Mouse (Mus musculus) kidney, adult 2 months (tissue): ENCODE data around the gene Dus3l. TPM values are rescaled to one million over a fixed set of nuclear protein-coding genes. Genes with fewer than 3 reads are reported as not detected.
A peak's percentile ranks its signal among the peaks of the same experiment; 100 is the strongest.

Source experiments
- DNase-seq: peaks from one replicate; pipeline ENCODE4 v3.0.0; 2021
- H3K27ac ChIP-seq: fragments of 200-500 bp; 2 replicates; pipeline ENCODE4 v1.5.1; 2012; ENCODE audit warnings: low read depth, low read length, control low read depth, inconsistent platforms; ENCODE audit not compliant: insufficient read depth
- H3K27me3 ChIP-seq: fragments of 200-500 bp; replicated peaks from 2 replicates; pipeline ENCODE4 v1.6.1; 2012; ENCODE audit warnings: mild to moderate bottlenecking, moderate library complexity, low read length, inconsistent platforms; ENCODE audit not compliant: control insufficient read depth, insufficient read depth
- H3K36me3 ChIP-seq: fragments of 200-500 bp; 2 replicates; pipeline ENCODE4 v1.6.1; 2012; ENCODE audit warnings: mild to moderate bottlenecking, moderate library complexity, low read length, inconsistent platforms; ENCODE audit not compliant: control insufficient read depth, insufficient read depth
- H3K4me1 ChIP-seq: fragments of 200-500 bp; 2 replicates; pipeline ENCODE4 v1.6.1; 2011; ENCODE audit warnings: low read length; ENCODE audit not compliant: control insufficient read depth, insufficient read depth
- H3K4me3 ChIP-seq: fragments of 200-500 bp; 2 replicates; pipeline ENCODE4 v1.5.1; 2011; ENCODE audit warnings: mild to moderate bottlenecking, low read depth, low read length, control low read depth; ENCODE audit not compliant: insufficient read depth
- CTCF ChIP-seq: fragments of 200-500 bp; conservative IDR thresholded peaks from 2 replicates; pipeline ENCODE4 v1.5.1; 2011; ENCODE audit warnings: low read depth, mild to moderate bottlenecking, control low read depth, low read length, moderate library complexity, mixed read lengths; ENCODE audit not compliant: insufficient read depth, insufficient read length
- POLR2A ChIP-seq: fragments of 200-500 bp; IDR thresholded peaks from one replicate; pipeline ENCODE4 v1.6.1; 2011; ENCODE audit warnings: low read depth, low read length, control low read depth
- WGBS: fragments of 180-500 bp; shearing (Covaris S2); methylation state at CpG from one replicate; pipeline ENCODE4 v1.1.7; 2018; 5-methylcytosine and 5-hydroxymethylcytosine counted together
- polyA plus RNA-seq: library from polyadenylated mRNA; depleted of rRNA; stranded (reverse); fragments of >200 nt; gene quantifications from 2 replicates; pipeline ENCODE4 v1.2.3, GENCODE M21; 2012; rRNA removed

Dus3l gene
- 43.6 and 55.2 TPM in 2 replicates for polyA plus RNA-seq

- peaks cover 21% of the 10 kb centered on the region; the same call in 1 of the 2 replicates for H3K4me1 ChIP-seq
- 1% methylated on average over 57 of the region's 58 CpGs for WGBS
- H3K27ac ChIP-seq, result peak within 1 kb of the TSS; percentile 99
- H3K36me3 ChIP-seq, result no peaks in the 10 kb centered on the region
- peak; percentile 94 for DNase-seq
- no peak for TF ChIP-seq CTCF
- peak; percentile 51 for TF ChIP-seq POLR2A
- H3K27me3 ChIP-seq, result no peaks in the 10 kb centered on the region
- peak within 1 kb of the TSS; percentile 93 for H3K4me3 ChIP-seq
Measured at GRCm38 (mm10) chr17:56764474-56765354, at the start of gene Dus3l. TSS of gene Dus3l (plus strand) at chr17:56764757.

- Histone ChIP-seq H3K4me1 (peaks cover 7% of the 10 kb centered on the region; the same call in 1 of the 2 replicates), H3K36me3 (no peaks in the 10 kb centered on the region), H3K27ac (no peak overlapping the region), H3K4me3 (no peak overlapping the region), H3K27me3 (no peaks in the 10 kb centered on the region)
- no peak for DNase-seq
- WGBS, result 79% methylated on average over 11 of the region's 11 CpGs
- TF ChIP-seq POLR2A (no peak), CTCF (no peak)
Measured at GRCm38 (mm10) chr17:56715360-56715759, 49.2 kb upstream of the Dus3l start.

GRCm38 (mm10) chr17:56715914-56716654 is 48.5 kb upstream of the Dus3l start:
- H3K27ac ChIP-seq, result 0 out of 2 replicates have a peak overlapping the region, but pooled peaks have one; percentile 6
- H3K4me1 ChIP-seq, result peaks cover 7% of the 10 kb centered on the region; the same call in 1 of the 2 replicates
- H3K27me3 ChIP-seq, result no peaks in the 10 kb centered on the region
- H3K36me3 ChIP-seq, result no peaks in the 10 kb centered on the region
- no peak for TF ChIP-seq POLR2A
- WGBS, result 27% methylated on average over 22 of the region's 22 CpGs
- DNase-seq, result no peak
- H3K4me3 ChIP-seq, result peak overlapping the region; percentile 75

- DNase-seq, result peak; percentile 99
- no peaks in the 10 kb centered on the region for H3K36me3 ChIP-seq
- H3K4me3 ChIP-seq, result peak overlapping the region; percentile 91
- peak overlapping the region; percentile 61 for H3K27ac ChIP-seq
- no peaks in the 10 kb centered on the region for H3K27me3 ChIP-seq
- H3K4me1 ChIP-seq, result peaks cover 7% of the 10 kb centered on the region; the same call in 1 of the 2 replicates
- under 1% methylated on average over 46 of the region's 55 CpGs for WGBS
- TF ChIP-seq POLR2A (peak; percentile 77), CTCF (no peak)
Measured at GRCm38 (mm10) chr17:56716655-56717362, 47.7 kb upstream of the Dus3l start.

GRCm38 (mm10) chr17:56717363-56718058 is 47.0 kb upstream of the Dus3l start, which contains the start of the genes Ndufa11 and Vmac:
TSS of gene Ndufa11 (plus strand) at chr17:56717767.
TSS of gene Vmac (minus strand) at chr17:56718022.
- Histone ChIP-seq H3K4me3 (peak within 1 kb of the TSS; percentile 91), H3K36me3 (no peaks in the 10 kb centered on the region), H3K4me1 (peaks cover 7% of the 10 kb centered on the region; the same call in 1 of the 2 replicates), H3K27ac (peak within 1 kb of the TSS; percentile 95), H3K27me3 (no peaks in the 10 kb centered on the region)
- WGBS, result under 1% methylated on average over 59 of the region's 59 CpGs
- TF ChIP-seq CTCF, result no peak
- peak; percentile 72 for TF ChIP-seq POLR2A
- DNase-seq, result peak; percentile 98

GRCm38 (mm10) chr17:56722441-56722840 is 42.1 kb upstream of the Dus3l start:
- no peaks in the 10 kb centered on the region for H3K4me1 ChIP-seq
- no peaks in the 10 kb centered on the region for H3K27me3 ChIP-seq
- DNase-seq, result peak; percentile 78
- WGBS, result 35% methylated on average over 5 of the region's 5 CpGs
- no peak overlapping the region for H3K4me3 ChIP-seq
- no peak for TF ChIP-seq POLR2A
- TF ChIP-seq CTCF, result no peak
- 0 out of 2 replicates have a peak overlapping the region, but pooled peaks have one; percentile 25 for H3K27ac ChIP-seq
- H3K36me3 ChIP-seq, result no peaks in the 10 kb centered on the region
